Mouse (Mus musculus): ENCODE measurements around the gene Upf3b. TPM values are rescaled to one million over a fixed set of nuclear protein-coding genes. Genes with fewer than 3 reads are reported as not detected.
"Not testable (repeated sequence)": the region's sequence is repeated elsewhere in the genome, so short reads cannot be mapped to it uniquely, and the experiment has no call there.

Gene Upf3b
- 10 to 100 TPM; 13.7 to 16.0 TPM for total RNA-seq (2021)

DNA sequence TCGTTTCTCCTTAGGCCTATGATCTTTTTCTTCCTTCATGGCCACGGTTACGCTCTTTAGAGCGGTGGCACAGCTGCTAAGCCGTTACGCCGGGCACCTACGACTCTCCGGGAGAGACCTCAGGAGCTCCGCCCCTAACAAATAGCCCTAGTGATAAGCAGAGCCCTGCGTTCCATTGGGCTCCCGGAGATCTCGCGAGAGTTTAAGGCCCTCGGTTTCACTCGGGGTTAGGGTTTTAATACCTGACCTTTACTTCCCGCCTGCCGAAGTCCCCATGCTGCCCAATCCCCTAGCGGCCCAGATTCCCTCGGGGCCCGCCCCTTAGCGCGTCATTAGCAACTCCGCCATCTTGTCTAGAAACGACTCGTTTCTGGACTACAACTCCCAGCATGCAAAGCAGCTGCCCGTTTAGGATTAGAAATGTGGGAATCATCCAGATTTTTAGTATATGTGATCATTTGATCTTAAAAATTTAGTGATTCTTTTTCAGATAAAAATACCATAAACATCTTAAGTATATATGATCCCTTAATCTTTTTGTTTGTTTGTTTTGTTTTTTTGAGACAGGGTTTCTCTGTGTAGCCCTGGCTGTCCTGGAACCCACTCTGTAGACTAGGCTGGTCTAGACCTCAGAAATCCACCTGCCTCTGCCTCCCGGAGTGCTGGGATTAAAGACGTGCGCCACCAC is at the start of gene Upf3b:
Gene Upf3b (minus strand): TSS at position 130 of the 688 bp plus-strand sequence.
- peak; percentile 86 to 96 for DNase-seq (ENCODE audit: low spot score in 2 of 2)
- intact Hi-C loops (cut with DNase I), result no loop called here

GRCm38 (mm10) chrX:37157839-37158238 is 47.7 kb upstream of the Upf3b start:
- intact Hi-C loops (cut with DNase I), result no loop called here
- DNase-seq (ENCODE audit: low spot score in 2 of 2), result no peak

DNA sequence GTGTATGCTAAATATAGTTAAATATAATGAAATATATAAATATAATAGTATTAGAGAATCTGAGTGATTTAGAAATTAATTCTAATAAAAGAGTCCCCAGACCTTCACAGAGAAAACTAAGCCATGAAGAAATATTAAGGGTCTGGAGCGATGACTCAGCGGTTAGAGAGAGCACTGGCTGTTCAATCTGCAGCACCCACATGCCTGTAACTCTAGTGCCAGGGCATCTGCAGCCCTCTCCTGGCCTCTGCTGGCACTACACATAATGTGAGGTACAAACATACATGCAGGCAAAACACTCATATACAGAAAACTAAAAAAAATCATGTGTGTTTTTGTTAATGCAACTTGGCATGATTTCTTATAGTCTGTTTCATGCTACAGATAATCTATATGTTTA is 34.8 kb upstream of the Upf3b start:
- no peak for DNase-seq (ENCODE audit: low spot score in 2 of 2)
- intact Hi-C loops (cut with DNase I), result no loop called here

DNA sequence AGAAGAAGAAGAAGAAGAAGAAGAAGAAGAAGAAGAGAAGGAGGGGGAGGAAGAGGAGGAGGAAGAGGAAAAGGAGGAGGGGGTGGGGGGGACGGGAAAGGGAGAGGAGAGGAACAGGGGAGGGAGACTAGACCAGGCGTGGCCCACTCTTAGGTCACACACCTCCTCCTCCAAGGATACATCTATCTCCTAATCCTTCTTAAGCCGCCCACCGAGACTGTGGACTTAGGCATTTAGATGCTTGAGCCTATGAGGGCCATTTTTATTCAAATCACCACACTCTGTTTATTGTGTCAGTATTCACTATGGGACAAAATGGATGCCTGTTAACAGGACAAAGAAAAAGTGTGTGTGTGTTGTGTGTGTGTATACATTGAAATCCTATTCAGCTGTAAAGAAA is 34.4 kb upstream of the Upf3b start:
- intact Hi-C loops (cut with DNase I); DNase-seq (ENCODE audit: low spot score in 2 of 2): not testable (repeated sequence)

DNA sequence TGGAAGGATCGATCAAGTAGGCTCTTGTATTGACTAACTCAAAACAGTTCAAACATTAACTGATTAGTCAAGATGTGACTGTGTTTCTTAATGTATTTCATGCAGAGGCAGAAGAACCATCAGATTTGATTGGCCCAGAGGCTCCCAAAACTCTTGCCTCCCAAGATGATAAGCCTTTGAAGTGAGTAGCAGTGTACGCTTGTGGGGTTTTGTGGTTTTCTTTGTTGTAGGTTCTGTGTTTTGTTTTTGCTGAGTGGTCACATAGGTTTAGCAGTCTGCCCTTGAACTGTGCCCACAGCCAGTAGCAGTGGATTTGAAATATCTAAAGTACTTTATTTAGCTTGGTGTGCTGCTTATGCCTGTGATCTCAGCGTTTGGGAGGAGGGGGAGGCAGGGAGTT is 31.6 kb upstream of the Upf3b start:
- DNase-seq (ENCODE audit: low spot score in 2 of 2), result no peak
- intact Hi-C loops (cut with DNase I), result no loop called here

GRCm38 (mm10) chrX:37126671-37127358 is 16.7 kb upstream of the Upf3b start, which contains the start of gene Nkap:
TSS of gene Nkap (plus strand) at chrX:37126795.
- peak; percentile 71 to 78 for DNase-seq (ENCODE audit: low spot score in 2 of 2)
- intact Hi-C loops (cut with DNase I), result no loop called here

DNA sequence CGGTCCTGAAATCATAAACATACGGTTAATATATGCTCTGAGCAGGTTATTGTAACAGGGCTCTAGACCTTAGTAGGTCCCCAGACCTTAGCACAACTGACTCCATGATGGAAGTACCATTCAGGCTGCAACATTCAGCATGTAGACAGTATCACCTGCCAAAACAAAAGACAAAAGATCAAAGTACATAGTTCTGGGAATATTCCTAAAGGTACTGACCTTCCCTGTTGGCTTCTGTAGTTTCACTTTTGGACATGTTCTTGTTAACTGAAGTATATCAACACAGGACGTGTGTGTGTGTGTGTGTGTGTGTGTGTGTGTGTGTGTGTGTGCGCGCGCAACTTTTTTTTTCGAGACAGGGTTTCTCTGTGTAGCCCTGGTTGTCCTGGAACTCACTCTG is 15.4 kb upstream of the Upf3b start:
- intact Hi-C loops (cut with DNase I), result no loop called here
- DNase-seq (ENCODE audit: low spot score in 2 of 2), result no peak

DNA sequence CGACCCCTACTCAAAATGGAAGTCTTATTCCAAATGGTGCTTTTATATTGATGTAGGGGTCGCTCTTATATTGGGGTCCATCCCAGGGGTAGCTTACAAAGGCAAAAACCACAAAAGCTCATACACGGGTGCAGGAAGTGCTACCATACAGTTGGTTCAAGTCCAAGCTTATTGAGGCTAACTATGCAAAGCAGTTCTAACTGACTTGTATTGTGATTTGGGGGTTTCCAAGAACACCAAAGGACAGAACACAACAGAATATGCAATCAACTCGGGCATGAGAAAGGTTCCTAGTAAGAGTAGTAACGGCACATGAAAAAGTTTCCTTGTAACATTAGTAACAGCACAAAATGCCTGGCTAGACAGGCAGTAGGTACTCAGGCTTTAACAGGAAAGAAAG is 10.1 kb upstream of the Upf3b start:
- intact Hi-C loops (cut with DNase I), result no loop called here
- DNase-seq (ENCODE audit: low spot score in 2 of 2), result no peak

DNA sequence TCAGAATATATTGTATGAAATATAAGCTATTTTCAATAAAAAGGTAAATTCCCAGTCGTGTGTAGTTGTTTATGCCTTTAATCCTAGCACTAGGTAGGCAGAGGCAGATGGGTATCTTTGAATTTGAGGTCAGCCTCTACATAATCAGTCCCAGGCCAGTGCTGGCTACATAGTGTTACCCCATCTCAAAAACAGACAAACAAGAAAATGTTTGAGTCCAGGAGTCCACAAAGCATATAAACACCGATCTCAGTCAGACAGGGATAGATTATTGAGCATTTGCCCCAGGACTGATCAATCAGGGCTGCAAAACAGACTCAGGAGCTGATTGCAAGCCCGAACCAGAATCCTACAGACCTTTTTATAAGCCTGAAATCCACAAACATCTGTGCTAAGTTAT is 9.5 kb upstream of the Upf3b start:
- intact Hi-C loops (cut with DNase I), result no loop called here
- DNase-seq (ENCODE audit: low spot score in 2 of 2), result no peak

- intact Hi-C loops (cut with DNase I), result no loop called here
- DNase-seq (ENCODE audit: low spot score in 2 of 2), result no peak
Measured at GRCm38 (mm10) chrX:37117085-37117484, 7.0 kb upstream of the Upf3b start.

- intact Hi-C loops (cut with DNase I), result no loop called here
- DNase-seq (ENCODE audit: low spot score in 2 of 2), result no peak
Measured at GRCm38 (mm10) chrX:37110881-37111193, 715 bp upstream of the Upf3b start.

DNA sequence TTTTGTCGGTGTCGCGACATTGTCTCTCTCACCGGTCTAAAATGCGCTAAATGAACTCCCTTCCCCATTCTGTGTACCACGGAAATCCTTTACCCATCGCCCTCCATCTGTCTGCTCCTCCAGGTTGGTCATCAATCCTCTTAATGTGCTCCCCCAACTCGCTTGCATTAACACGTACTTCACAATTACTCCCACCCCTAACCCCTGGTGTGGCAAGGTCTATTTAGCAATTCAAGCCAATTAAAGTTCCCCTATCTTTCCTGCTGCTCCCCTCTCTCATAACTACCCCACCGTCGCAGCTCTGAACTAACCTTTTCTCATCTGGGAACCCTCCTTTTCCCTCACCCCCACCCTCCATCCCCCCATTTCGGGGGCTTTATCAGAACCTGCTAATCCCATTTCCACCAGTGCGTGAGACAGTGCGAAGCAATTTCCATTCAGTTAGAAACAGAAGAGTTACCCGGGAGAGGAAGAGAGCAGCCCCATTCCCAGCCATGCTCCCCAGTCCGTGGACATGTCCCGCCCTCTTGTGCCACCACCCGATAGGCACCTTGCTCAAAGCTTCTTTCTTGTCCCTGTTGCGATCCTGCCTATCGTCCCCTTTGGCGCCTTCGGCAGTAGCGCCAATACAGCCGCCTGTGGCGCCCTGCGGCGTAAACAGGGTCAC is 463 bp downstream of the Upf3b start:
- DNase-seq (ENCODE audit: low spot score in 2 of 2), result no peak
- intact Hi-C loops (cut with DNase I), result no loop called here

GRCm38 (mm10) chrX:37103826-37104225 is 6.3 kb downstream of the Upf3b start:
- intact Hi-C loops (cut with DNase I), result loop anchor here (5.0 kb wide), 1 partner anchor 33 kb away; no protein-coding TSS in a partner anchor
- no peak for DNase-seq (ENCODE audit: low spot score in 2 of 2)

- intact Hi-C loops (cut with DNase I), result no loop called here
- DNase-seq (ENCODE audit: low spot score in 2 of 2), result no peak
Measured at GRCm38 (mm10) chrX:37098681-37099080, 11.4 kb downstream of the Upf3b start.

DNA sequence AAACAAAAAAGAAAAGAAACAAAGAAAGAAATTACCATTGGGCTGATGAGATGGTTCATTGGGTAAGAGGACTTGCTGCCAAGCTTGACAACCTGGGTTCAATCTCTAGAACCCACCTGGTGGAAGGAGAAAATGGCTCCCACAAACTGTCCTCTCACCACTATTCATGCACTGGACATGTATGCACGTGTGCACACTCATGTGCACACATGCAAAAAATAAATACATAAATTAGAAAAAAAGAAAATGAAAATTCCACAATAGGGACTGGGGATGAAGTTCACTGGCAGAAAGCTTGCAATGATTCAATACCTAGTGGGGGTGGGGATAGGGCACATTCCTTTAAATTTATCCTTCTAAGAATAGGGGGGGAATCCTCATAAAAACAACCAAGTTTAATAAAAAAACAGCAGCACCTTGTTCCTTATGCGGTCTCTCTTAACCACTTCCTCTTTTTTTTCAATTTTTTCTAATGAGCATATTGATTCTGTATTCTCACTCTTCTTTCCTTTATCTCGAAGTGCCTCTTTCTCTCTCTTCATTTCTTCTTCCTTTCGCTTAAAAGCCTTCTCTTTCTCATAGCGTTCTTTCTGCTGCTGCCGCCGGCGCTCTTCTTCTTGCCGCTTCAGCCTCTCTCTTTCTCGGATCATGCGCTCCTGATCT is 14.9 kb downstream of the Upf3b start:
- DNase-seq (ENCODE audit: low spot score in 2 of 2), result no peak
- intact Hi-C loops (cut with DNase I), result no loop called here

GRCm38 (mm10) chrX:37091457-37091856 is 18.7 kb downstream of the Upf3b start:
- intact Hi-C loops (cut with DNase I), result no loop called here
- no peak for DNase-seq (ENCODE audit: low spot score in 2 of 2)

DNA sequence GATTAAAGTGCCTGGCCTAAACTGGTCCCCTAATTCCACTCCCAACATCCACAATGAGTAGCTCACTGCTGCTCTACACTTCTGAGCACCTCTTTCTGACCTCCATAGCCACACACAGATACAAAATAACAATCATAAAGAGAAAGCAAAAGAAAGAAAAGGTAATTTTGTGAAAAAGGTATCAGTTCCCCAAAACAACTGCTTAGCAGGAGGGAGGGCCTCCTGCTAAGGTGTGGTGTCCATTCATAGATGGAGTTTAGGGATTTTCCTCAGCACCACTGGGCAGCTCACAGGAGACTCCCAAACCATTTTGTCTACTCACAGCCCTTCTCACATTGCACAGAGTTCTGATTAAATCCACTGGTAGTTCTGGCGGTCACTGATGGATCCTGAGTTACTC is 21.3 kb downstream of the Upf3b start:
- DNase-seq (ENCODE audit: low spot score in 2 of 2), result no peak
- intact Hi-C loops (cut with DNase I), result loop anchor here (10.0 kb wide), 1 partner anchor 284 kb away; no protein-coding TSS in a partner anchor

GRCm38 (mm10) chrX:37085665-37086064 is 24.5 kb downstream of the Upf3b start:
- peak in 1 of 2 experiments; percentile 10 for DNase-seq (ENCODE audit: low spot score in 2 of 2)
- intact Hi-C loops (cut with DNase I), result loop anchor here (10.0 kb wide), 1 partner anchor 281 kb away; no protein-coding TSS in a partner anchor

DNA sequence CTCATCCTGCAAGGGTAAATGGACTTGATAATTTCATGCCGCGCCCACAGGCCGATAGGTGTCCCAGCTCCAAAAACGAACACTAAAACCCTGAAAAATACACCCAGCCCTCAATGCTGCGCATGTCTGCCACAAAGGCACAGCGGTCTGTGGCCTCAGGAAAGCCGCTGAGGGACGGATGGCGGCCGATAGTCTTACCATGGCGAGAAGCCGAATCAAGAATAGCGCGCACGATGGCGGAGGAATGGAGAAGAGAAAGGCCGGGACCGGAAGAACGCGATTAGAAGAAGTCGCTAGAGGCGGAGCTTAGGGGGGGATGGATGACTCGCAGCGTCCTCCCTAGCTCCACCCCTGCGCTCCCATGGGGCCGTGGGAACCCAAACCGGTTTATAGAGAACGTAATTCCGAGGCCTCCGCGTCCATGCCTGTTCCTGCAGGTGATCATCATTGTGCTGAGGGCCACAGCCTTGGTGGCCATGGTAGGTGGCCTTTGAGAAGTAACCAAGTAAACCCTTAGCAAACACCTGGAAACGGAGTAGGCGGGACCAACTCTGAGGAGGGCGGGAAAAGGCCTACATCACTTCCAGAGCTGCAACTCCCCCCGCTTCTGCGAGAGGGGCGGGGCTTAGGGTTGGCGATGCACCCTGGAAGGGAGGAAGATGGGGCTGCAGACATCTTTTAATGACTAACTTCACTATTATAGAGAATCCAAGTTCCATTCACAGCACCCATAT is 25.0 kb downstream of the Upf3b start, which contains the start of gene Rpl39:
Gene Rpl39 (minus strand): TSS at position 476 of the 734 bp plus-strand sequence.
- intact Hi-C loops (cut with DNase I), result loop anchor here (10.0 kb wide), 1 partner anchor 280 kb away; no protein-coding TSS in a partner anchor
- peak; percentile 83 to 87 for DNase-seq (ENCODE audit: low spot score in 2 of 2)
